Mouse (Mus musculus) kidney, postnatal 14 days (tissue): ENCODE results near the gene Sema4b.

Experiments
- DNase-seq: peaks from one replicate; pipeline ENCODE4 v3.0.0; 2022; ENCODE audit warnings: mixed read lengths

Gene Sema4b

GRCm38 (mm10) chr7:80218666-80219065, 32.0 kb downstream of the Sema4b start:
- DNase-seq, result no peak

- no peak for DNase-seq
These were observed 33.7 kb downstream of the Sema4b start for GRCm38 (mm10) chr7:80220237-80220797.

DNA sequence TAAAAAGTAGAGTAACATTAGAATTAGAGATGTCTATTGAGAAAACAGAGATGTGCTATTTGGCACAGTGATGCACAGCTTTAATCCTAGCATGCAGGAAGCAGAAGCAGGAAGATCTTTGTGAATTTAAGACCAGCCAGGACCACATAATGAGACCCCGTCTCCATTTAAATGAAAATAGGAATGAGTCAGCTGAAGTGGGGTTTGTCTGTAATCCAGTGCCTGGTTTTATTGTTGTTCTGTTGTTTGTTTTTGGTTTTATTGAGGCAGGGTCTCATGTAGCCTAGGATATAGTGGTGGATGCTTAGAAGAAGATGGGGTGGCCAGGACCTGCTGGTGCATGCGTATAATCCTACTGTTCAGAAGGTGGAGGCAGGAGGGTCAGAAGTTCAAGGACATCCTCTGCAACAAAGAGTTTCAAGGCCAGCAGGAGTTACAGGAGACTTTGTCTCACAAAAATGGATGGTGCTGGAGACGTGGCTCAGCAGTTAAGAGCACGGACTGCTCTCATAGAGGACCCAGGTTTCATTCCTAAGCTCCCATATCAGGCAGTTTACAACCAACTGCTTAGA, 34.6 kb downstream of the Sema4b start:
- DNase-seq, result no peak

GRCm38 (mm10) chr7:80227065-80227464, 40.4 kb downstream of the Sema4b start:
- DNase-seq, result no peak

GRCm38 (mm10) chr7:80230196-80230595, 43.6 kb downstream of the Sema4b start:
- DNase-seq, result peak; percentile 30

DNA sequence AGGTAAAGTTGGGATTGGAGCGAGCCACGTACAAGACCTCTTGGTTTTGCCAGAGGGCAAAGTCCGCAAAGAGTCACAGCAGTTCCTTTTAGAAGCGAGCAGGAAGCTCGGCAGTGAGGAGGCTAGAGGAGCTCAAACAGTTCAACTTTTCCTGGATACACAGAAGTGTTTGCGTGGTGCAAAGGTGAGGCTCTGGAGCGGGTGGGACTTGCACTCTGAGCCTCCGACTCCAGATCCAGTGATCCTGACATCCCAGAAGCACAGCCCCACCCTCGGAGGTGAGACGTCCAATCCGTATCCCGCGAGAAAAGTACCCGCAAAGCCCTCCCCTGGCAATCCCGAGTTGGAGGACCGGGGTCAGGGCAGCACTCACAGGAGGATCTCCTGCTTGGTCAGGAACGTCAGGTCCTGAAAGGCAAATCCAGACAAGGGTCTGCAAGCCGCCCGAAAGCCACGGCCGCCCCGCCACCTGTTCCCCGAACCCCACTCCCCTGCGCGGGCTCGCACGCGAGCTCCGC, 45.4 kb downstream of the Sema4b start:
- DNase-seq, result peak; percentile 79

DNA sequence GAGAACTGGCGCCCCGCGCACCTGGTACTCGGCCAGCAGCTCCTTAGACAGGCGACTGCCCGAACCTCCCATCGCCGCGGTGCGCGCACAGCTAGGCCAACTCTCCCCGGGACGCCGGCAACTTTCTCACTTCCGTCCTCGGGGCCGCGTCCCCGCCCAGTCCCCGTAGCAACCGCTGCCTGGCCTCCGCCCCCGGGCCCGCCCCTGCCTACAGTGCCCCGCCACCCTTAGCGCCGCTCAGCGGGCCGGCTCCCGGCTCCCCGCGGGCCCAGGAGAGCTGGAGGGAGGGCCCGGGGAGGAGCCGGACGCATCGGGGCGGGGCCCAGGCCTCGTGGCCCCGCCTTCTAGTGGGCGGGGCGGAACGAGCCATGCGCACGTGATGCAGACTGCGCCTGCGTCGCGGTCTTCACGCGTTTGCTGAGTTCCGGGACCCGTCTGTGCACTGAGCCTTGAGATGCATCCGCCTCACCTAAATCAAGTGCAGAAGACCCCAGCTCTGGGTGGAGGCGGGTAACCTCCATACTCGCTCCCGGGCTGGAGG, 45.9 kb downstream of the Sema4b start, which contains the start of the genes Cib1 and Gdpgp1:
Gene Cib1, minus strand, starts transcription at position 325 of the 541 bp plus-strand sequence.
Gene Gdpgp1, plus strand, starts transcription at position 377 of the 541 bp plus-strand sequence.
- DNase-seq, result peak; percentile 99

GRCm38 (mm10) chr7:80233799-80234198, 47.2 kb downstream of the Sema4b start:
- no peak for DNase-seq

- no peak for DNase-seq
These were observed 51.9 kb downstream of the Sema4b start for GRCm38 (mm10) chr7:80238542-80238941.

- no peak for DNase-seq
These were observed 55.0 kb downstream of the Sema4b start for GRCm38 (mm10) chr7:80241661-80242060.

GRCm38 (mm10) chr7:80244851-80245250, 58.2 kb downstream of the Sema4b start:
- no peak for DNase-seq

DNA sequence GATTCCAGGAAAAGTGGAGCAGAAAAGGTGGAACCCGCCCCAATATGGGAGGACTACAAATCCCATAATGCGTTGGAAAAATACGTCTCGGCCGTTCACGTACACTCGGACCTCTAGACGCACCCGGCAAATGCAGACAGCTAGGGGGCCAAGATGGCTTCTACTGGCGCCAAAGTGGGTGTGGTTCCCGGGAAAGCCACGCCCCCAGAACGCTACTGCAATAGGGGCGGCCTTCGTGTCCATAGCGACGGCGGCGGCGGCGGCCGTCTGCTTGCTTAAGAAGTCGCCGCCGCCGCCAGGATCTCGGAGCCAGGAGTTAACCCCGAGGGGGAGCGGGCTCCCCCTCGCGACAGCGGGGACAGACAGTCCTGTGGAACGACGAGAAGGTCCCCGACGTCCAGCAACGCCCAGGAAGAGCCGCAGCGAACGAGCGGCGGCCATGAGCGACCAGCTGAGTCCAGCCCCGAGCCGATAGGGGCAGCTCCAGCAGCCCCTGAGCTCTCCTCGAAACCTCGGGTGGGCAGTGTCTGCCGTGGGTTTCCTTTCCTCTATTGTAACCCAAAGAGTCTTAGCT, 59.6 kb downstream of the Sema4b start, which contains the start of gene Ttll13:
Gene Ttll13, plus strand, starts transcription at position 229 of the 574 bp plus-strand sequence.
- DNase-seq, result peak; percentile 98

DNA sequence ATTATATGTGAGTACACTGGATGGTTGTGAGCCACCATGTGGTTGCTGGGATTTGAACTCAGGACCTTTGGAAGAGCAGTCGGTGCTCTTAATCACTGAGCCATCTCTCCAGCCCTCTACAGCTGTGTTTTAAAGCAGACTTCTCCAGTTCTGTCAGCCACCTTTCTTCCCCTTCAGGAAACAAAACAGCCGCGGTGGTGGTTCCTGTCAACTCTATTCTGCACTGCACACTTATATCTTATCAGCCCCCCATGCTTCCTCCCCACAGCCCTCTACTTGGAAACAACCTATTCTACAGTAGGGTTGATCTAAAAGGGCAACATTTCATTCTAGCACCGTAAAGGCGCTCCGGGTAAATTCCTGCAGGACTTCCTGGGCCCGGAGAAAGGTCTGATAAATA, 60.2 kb downstream of the Sema4b start:
- no peak for DNase-seq

GRCm38 (mm10) chr7:80252437-80252836, 65.8 kb downstream of the Sema4b start:
- DNase-seq, result no peak

GRCm38 (mm10) chr7:80252886-80253285, 66.2 kb downstream of the Sema4b start:
- DNase-seq, result no peak

- no peak for DNase-seq
These were observed 69.3 kb downstream of the Sema4b start for GRCm38 (mm10) chr7:80255981-80256380.

DNA sequence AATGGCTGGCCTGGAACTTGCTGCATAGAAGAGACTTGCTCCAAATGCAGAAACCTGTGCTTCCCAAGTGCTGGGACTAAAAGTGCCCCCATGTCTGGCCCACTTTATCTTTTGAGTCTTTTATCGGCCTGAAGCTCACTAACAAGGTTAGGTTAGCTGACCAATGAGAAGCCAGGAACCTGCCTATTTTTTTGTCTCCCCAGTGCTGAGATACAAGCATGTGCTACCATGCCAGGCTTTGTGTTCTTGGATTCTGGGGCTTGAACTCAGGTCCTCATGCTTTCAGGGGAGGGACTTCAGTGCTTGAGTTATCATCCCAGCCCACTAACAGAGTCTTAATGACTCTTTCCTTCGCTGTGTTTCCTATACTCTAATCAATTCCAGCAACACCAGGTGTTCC, 71.1 kb downstream of the Sema4b start:
- DNase-seq, result no peak

DNA sequence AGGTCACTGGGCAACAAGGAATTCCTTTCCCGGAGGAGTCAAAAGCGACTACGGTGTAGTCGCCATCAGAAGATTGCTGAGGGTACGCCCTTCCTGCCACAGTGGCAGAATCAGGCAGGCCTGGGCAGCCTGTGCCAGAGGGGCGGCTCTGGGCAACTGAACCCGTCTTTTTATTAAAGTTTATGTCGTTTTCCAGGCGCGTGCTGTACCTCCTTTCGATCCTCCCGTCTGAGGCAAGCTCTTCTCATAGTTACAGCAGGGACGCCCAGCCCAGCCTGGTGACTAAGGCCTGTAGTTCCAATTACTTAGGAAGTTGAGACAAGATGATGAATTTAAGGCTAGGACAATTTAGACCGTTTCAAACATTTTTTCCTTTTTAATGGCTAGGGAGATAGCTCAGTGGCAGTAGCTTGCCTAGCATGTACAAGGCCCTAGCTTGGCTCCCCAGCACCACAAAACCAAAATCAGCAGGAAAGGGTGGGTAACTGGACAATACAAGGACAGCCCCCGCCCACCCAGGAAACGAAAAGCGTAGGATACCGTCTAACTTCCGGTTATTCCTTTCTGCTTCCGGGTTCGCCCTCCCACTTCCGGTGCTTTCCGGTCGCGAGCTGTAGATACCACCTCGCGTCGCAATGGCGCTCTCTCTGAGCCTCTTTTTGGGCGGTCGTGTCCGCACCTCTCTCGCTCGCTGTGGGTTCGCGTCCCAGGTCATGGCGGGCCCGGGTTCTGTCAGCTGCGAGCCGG, 74.2 kb downstream of the Sema4b start, which contains the start of gene Ngrn:
Gene Ngrn, plus strand, starts transcription at position 591 of the 747 bp plus-strand sequence.
- peak; percentile 91 for DNase-seq

- no peak for DNase-seq
These were observed 74.8 kb downstream of the Sema4b start for GRCm38 (mm10) chr7:80261372-80261990.

GRCm38 (mm10) chr7:80264606-80265005, 78.0 kb downstream of the Sema4b start:
- DNase-seq, result no peak

DNA sequence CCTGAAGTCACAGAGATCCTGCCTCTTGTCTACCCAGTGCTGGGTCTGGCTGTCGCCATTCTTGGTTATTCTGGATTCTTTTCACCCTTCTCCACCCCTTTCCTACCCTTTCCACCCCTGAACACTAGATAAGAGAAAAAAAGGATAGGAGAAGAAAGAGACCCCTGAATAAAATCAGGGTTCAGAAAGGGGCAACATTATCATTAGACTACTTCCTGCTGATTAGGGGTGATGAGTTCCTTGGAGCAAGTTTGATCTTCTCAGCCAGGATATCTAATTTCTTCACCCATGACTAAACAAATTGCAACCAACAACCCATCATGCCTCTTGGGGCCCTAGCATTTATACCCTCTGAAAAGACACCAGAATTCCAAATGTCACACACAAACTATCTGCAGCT, 81.1 kb downstream of the Sema4b start:
- DNase-seq, result no peak
